12 mouse cellular contexts compared by ENCODE assay signal in genomic region chr4:32485848-32486247, GRCm38 (mm10).
DNase-seq lines count a peak whose midpoint lies in the region; ATAC-seq lines count a peak whose summit lies in the region.
"Had no signal": no experiment of that assay in that cellular context is flagged by ENCODE, and none has a peak within 500 bp of the region (broad histone marks: within the 10 kb centered on the region; RNA-seq: fewer than 3 reads in every experiment).

No protein-coding gene starts in this region.

- H3K9ac ChIP-seq in embryonic facial prominence, embryonic 11.5 days (replicated peaks; ENCODE audit: low read length), result no peak overlapping the region
- H3K9ac ChIP-seq in hindbrain, embryonic 13.5 days, result no peak overlapping the region
- no peak overlapping the region for H3K9ac ChIP-seq in hindbrain, embryonic 16.5 days (ENCODE audit: low read depth, low read length)
- H3K9ac ChIP-seq: liver, embryonic 15.5 days had no signal

- no peak for ATAC-seq in embryonic facial prominence, embryonic 11.5 days (replicated peaks; ENCODE audit: insufficient number of reproducible peaks, low FRiP score, low TSS enrichment, low read depth)
- ATAC-seq in hindbrain, embryonic 13.5 days (ENCODE audit: low FRiP score), result no peak
- ATAC-seq in hindbrain, embryonic 16.5 days, result no peak

- 44% methylated on average over 5 of the region's 5 CpGs for WGBS in embryonic facial prominence, embryonic 11.5 days
- WGBS in embryonic facial prominence, embryonic 10.5 days, result 60% methylated on average over 5 of the region's 5 CpGs
- WGBS in hindbrain, embryonic 13.5 days, result 47% methylated on average over 5 of the region's 5 CpGs
- WGBS in hindbrain, embryonic 16.5 days, result 47% methylated on average over 5 of the region's 5 CpGs

- no peaks in the 10 kb centered on the region for H3K27me3 ChIP-seq in embryonic facial prominence, embryonic 11.5 days (ENCODE audit: control insufficient read depth, insufficient read depth, low read length)
- no peaks in the 10 kb centered on the region for H3K27me3 ChIP-seq in embryonic facial prominence, embryonic 10.5 days (replicated peaks; ENCODE audit: low read depth, poor library complexity, severe bottlenecking)
- no peaks in the 10 kb centered on the region for H3K27me3 ChIP-seq in hindbrain, embryonic 13.5 days
- no peaks in the 10 kb centered on the region for H3K27me3 ChIP-seq in hindbrain, embryonic 16.5 days (replicated peaks; ENCODE audit: control insufficient read depth, insufficient read depth, low read length)
- H3K27me3 ChIP-seq: liver, embryonic 15.5 days had no signal

- DNase-seq in embryonic facial prominence, embryonic 11.5 days (ENCODE audit: low spot score), result peak; percentile 22
- DNase-seq in embryonic facial prominence, embryonic 10.5 days (ENCODE audit: low spot score), result no peak
- DNase-seq in retina, embryonic 14.5 days (ENCODE audit: low spot score), result peak; percentile 7
- no peak for DNase-seq in retina, postnatal 1 day
- no peak for DNase-seq in kidney, postnatal 14 days
- no peak for DNase-seq in left cerebral cortex, adult 8-10 months (ENCODE audit: low spot score in 2 of 2)
- DNase-seq: adrenal gland, postnatal 36 days; cerebellum, adult 11-12 months; kidney, adult 9 months had no signal

- no peak overlapping the region for H3K4me3 ChIP-seq in embryonic facial prominence, embryonic 11.5 days (ENCODE audit: low read depth, low read length)
- H3K4me3 ChIP-seq in embryonic facial prominence, embryonic 10.5 days, result no peak overlapping the region
- H3K4me3 ChIP-seq in hindbrain, embryonic 13.5 days, result no peak overlapping the region
- no peak overlapping the region for H3K4me3 ChIP-seq in hindbrain, embryonic 16.5 days (ENCODE audit: low read length)
- H3K4me3 ChIP-seq: liver, embryonic 15.5 days had no signal

- no peak overlapping the region for H3K27ac ChIP-seq in embryonic facial prominence, embryonic 11.5 days (replicated peaks; ENCODE audit: low read depth, low read length)
- H3K27ac ChIP-seq in embryonic facial prominence, embryonic 10.5 days (replicated peaks), result no peak overlapping the region
- H3K27ac ChIP-seq in hindbrain, embryonic 13.5 days, result peak overlapping the region; percentile 69
- no peak overlapping the region for H3K27ac ChIP-seq in hindbrain, embryonic 16.5 days (ENCODE audit: low read depth, low read length)
- H3K27ac ChIP-seq: liver, embryonic 15.5 days had no signal

- peaks cover 11% of the 10 kb centered on the region for H3K4me1 ChIP-seq in embryonic facial prominence, embryonic 11.5 days (ENCODE audit: control insufficient read depth, insufficient read depth, low read length)
- H3K4me1 ChIP-seq in embryonic facial prominence, embryonic 10.5 days, result peaks cover 50% of the 10 kb centered on the region
- H3K4me1 ChIP-seq in hindbrain, embryonic 13.5 days (replicated peaks), result peaks cover 60% of the 10 kb centered on the region
- H3K4me1 ChIP-seq in hindbrain, embryonic 16.5 days (ENCODE audit: control insufficient read depth, insufficient read depth, low read depth, low read length), result peaks cover 36% of the 10 kb centered on the region
- H3K4me1 ChIP-seq: liver, embryonic 15.5 days had no signal

- H3K9me3 ChIP-seq in embryonic facial prominence, embryonic 11.5 days (replicated peaks; ENCODE audit: control insufficient read depth, low read length), result no peaks in the 10 kb centered on the region
- no peaks in the 10 kb centered on the region for H3K9me3 ChIP-seq in embryonic facial prominence, embryonic 10.5 days
- no peaks in the 10 kb centered on the region for H3K9me3 ChIP-seq in hindbrain, embryonic 13.5 days
- no peaks in the 10 kb centered on the region for H3K9me3 ChIP-seq in hindbrain, embryonic 16.5 days (ENCODE audit: control insufficient read depth, low read length)
- H3K9me3 ChIP-seq: liver, embryonic 15.5 days had no signal

- H3K36me3 ChIP-seq in embryonic facial prominence, embryonic 11.5 days (replicated peaks; ENCODE audit: control insufficient read depth, insufficient read depth, low read depth, low read length), result no peaks in the 10 kb centered on the region
- no peaks in the 10 kb centered on the region for H3K36me3 ChIP-seq in embryonic facial prominence, embryonic 10.5 days (replicated peaks)
- H3K36me3 ChIP-seq in hindbrain, embryonic 13.5 days, result no peaks in the 10 kb centered on the region
- no peaks in the 10 kb centered on the region for H3K36me3 ChIP-seq in hindbrain, embryonic 16.5 days (ENCODE audit: control insufficient read depth, insufficient read depth, low read length)
- H3K36me3 ChIP-seq: liver, embryonic 15.5 days had no signal

- H3K4me2 ChIP-seq in embryonic facial prominence, embryonic 11.5 days (ENCODE audit: low read depth, low read length), result no peak overlapping the region
- no peak overlapping the region for H3K4me2 ChIP-seq in hindbrain, embryonic 13.5 days
- H3K4me2 ChIP-seq in hindbrain, embryonic 16.5 days (ENCODE audit: low read length), result no peak overlapping the region
- H3K4me2 ChIP-seq: liver, embryonic 15.5 days had no signal

Comparison
In these comparisons a context has a peak if more than half of its experiments do, and no peak if none do; other contexts are left out.
1. DNase-seq: peak in embryonic facial prominence, embryonic 11.5 days (single experiment) and retina, embryonic 14.5 days (single experiment); none in embryonic facial prominence, embryonic 10.5 days (single experiment), retina, postnatal 1 day (single experiment), kidney, postnatal 14 days (single experiment) and left cerebral cortex, adult 8-10 months (0 of 2).